Mouse (Mus musculus): ENCODE results near the gene Myo5a. TPM values are rescaled to one million over a fixed set of nuclear protein-coding genes. Genes with fewer than 3 reads are reported as not detected.

Myo5a gene
- total RNA-seq (2023): 160 to 173 TPM (median 167 TPM) in 4 replicates

GRCm38 (mm10) chr9:75070457-75071028 is at the start of gene Myo5a:
Gene Myo5a (plus strand): TSS chr9:75071015.

GRCm38 (mm10) chr9:75037451-75038356 is 33.1 kb upstream of the Myo5a start, which contains the start of gene Arpp19:
Gene Arpp19 (plus strand): TSS chr9:75037614.

DNA sequence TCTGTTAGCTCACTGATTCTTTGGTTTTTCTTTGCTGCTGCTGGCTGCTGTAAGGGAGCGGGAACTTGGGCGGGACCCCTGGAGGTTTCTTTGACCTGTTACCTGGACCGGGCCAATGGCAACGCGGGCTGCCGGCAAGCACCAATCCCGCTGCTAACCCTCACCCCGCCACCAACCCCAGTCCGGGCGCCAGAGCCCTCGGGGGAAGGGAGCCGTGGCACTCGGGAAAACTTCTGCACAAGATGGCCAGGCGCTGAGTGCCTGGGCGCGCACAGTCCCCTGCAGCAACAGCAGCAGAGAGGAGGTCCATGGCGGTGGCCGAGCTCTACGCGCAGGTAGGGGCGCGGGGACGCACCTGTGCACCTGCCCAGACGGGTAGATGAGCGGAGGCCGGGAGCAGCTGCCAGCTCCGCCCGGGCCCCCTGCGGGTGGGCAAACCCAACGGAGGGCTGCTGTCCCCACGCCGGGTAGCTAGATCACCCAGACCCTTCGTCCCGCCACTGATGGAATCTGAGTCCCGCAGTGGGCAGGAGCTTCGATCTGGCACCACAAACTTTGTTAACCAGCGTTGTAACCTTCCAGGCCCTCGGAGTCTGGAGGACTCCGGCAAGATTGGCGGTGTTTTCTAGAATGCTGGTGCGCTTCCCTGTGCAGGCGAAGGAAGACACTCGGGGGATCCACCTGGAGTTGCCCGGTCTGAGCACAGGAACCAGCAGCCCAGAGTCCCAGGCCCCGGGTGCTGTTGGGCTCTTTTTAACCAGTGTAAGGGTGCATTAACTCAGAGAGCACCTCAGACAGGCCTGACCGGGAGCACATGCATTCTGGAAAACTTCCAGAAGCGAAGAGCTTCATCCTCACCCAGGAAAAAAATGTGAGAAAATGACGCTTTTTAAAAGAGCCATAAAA is 161.3 kb downstream of the Myo5a start, which contains the start of gene Myo5c:
Myo5c (plus strand) TSS at position 180 of the 906 bp plus-strand sequence.

Other genes with a start within 250 kb of the Myo5a start
- not detected in 4 replicates for gene Onecut1, start 209.1 kb upstream of the Myo5a start, total RNA-seq (2023)
- gene Fam214a, start 118.1 kb upstream of the Myo5a start, total RNA-seq (2023): 83.5 to 108 TPM (median 93.5 TPM) in 4 replicates
- 134 to 164 TPM (median 156 TPM) in 4 replicates for gene Arpp19, start 33.4 kb upstream of the Myo5a start, total RNA-seq (2023)
- gene Myo5c, start 161.0 kb downstream of the Myo5a start, total RNA-seq (2023): 0.43 to 0.73 TPM (median 0.55 TPM) in 4 replicates
- gene Gnb5, start 235.3 kb downstream of the Myo5a start, total RNA-seq (2023): 1.5 to 1.6 TPM in 2 of 4 replicates, not detected in the others